Mouse (Mus musculus) heart, postnatal 25 days (tissue): ENCODE data around the gene Gins3. TPM values are rescaled to one million over a fixed set of nuclear protein-coding genes. Genes with fewer than 3 reads are reported as not detected.
"Not testable (repeated sequence)": the region's sequence is repeated elsewhere in the genome, so short reads cannot be mapped to it uniquely, and the experiment has no call there.

Experiments used
- DNase-seq: peaks from one replicate; pipeline ENCODE4 v3.0.0; 2022; ENCODE audit warnings: low spot score
- intact Hi-C: fragments of 180-260 bp; cut with DNase I; formaldehyde crosslinking; loops from one replicate; pipeline ENCODE4 v1.15.1; 2025
- total RNA-seq, 2 experiments: library from RNA; stranded (reverse); gene quantifications; 2 replicates each; pipeline ENCODE4 v1.2.3; 2021

Gene Gins3
- total RNA-seq, 2 experiments from 2014 or later = 0.88 to 1.3 TPM

DNA sequence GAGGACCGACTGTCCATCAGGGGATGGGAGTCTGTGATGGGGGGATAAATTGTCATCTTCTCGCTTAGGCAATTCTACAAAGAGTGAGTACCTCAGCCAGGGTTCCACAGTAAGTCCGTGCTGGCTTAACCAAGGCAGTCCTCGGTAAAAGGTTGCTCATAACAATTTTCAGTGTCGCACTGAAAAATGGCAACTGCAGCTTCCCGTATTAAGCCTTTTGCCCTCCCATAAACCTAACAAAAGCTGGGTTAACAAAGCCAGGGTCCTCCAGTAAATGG lies 749 bp downstream of the Gins3 start:
- DNase-seq = no peak
- intact Hi-C loops = no loop called here

DNA sequence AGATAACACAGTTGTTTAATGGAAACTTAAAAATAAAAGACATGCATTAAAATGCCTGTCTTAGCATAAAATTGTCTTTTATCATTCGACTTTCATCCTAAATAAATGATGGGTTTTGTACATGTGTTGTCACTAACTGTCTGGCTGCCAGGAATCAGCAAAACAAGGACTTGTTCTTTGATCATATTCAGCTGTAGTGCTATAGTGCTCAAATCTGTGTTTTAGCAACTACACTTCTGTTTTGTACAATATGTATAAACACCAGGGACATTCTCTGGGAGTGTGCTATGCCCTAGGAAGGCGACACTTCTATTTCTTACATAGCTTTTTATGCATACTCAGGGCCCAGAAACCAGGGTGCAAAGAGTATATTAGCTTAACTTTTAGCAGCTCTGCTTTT lies 11.7 kb downstream of the Gins3 start:
- no peak for DNase-seq
- intact Hi-C loops = no loop called here

DNA sequence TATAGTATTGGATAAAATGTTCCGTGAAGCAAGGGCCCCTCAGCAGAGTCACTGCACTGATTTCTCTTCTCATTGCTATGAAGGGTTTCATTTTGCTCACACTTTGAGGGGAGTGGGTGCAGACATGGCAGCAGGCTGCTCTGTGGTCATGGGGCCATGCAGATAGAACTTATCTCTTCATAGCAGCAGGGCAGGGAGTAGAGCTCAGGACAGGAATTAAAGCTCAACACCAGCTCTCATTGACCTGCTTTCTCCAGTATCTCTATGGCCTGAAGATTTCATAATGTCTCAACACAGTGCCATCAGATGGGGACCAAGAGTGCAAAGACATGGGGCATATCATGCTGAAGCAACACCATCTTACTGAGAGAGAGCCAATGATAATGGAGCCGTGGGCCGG lies 15.0 kb downstream of the Gins3 start:
- no peak for DNase-seq
- intact Hi-C loops = no loop called here

DNA sequence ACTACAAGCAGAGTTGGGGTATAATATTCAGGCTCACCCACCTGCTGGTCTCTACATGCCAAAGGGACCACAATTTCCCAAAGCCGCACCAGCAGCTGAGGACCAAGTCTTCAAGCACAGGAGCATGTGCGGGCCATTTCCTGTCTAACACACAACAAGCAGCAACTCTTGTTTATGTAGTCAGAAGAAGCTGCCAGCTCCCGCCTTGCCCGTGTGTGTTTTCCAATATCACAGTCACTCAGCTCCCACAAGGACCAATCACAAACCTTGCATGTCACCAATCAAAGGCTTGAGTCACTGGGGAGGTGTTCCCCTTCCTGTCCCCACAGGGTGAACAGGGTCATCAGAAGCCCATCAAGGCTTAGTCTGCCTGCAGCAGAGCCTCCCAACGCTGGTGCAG lies 20.1 kb downstream of the Gins3 start:
- intact Hi-C loops = no loop called here

DNA sequence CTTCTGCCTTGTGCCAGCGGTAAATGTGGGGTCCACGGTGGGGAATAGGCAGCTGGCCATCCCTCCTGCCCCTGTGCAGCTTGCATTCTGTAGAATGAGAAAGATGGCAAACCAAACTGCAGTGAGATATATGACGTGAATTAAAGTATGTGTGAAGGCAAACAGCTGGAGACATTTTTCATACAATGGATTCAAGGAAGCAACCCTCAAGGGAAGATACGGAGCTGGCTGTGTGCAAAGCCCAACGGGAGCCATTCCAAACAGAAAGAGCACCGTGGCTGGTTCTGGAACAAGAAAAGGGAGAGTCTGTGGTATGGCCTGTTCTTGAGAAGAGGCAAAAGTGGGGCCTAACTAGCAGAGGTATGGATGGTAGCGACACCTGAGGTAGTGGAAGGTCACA lies 22.6 kb downstream of the Gins3 start:
- intact Hi-C loops = no loop called here
- no peak for DNase-seq

More for the DNA sequence above, 20.1 kb downstream of the Gins3 start:
- DNase-seq = no peak

DNA sequence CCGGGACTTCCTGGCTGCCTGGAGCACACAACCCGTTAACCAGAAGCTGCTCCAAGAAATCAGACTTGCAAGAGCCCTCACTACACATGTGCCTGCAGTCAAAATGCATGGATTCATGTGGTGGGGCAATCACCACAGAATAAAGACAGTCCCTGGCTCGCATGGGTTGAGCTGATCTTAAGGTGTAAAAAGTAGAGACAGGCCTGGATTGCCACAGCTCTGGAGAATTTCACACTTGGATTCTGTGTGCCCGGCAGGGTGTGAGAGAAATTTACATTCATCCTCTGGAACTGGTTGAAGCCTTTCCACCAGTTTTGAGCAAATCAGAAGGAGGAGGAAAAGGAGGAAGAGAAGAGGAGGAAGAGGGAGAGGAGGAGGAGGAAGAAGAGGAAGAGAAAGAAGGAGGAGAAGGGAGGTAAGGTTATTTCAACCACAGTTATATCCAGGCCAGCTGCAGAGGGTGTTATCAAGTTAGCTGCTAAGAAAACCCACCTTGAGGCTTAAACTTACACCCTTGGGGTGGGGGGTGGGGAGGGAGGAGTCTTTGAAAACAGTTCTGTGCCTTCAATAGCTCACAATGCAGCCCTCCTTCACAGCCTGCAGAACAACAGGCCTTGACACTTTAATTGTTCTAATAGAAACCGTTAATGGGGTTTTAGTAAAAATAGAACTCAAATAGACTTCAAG lies 23.2 kb downstream of the Gins3 start:
- DNase-seq = no peak
- intact Hi-C loops = no loop called here

DNA sequence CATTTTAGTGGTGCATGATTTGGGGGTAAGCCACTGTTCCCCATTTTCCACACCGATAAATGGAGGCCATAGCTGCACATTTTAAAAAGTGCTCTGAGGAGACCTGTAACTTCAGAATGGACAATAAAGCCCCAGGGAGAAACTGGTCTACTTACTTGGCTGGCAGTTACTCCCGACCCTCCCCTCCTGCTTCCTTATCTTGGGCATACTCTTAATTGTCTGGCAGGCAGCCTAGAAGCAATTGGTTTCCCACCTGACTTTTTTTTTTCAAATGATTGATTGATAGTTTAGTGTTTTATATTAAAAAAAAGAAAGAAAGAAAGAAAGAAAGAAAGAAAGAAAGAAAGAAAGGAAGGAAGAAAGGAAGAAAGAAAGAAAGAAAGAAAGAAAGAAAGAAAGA lies 24.3 kb downstream of the Gins3 start:
- DNase-seq = no peak
- intact Hi-C loops = no loop called here

DNA sequence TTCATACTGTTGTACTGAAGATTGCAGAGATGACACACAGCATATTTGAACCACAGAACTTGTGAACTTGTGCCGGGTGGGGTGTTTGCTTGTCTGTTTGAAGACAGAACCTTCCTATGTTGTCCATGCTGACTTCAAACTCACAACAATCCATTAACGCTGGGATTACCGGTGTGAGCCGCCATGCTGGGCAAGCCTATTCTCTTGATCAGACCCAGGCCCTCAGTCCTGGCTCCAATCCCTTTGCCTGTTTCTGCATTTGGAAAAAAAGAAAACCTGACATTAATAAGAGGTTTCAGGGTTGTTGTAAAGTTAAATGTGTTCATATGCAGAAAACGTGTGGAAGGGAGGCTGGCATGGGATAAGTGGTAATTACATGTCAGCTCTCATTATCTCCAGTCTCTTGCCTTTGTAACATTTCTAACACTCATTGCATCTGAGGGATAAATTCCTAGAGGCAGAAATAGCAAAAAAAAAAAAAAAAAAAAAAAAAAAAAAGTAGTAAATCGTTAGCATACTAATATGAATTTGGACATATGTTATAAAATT lies 27.2 kb downstream of the Gins3 start:
- intact Hi-C loops = no loop called here
- DNase-seq = no peak

DNA sequence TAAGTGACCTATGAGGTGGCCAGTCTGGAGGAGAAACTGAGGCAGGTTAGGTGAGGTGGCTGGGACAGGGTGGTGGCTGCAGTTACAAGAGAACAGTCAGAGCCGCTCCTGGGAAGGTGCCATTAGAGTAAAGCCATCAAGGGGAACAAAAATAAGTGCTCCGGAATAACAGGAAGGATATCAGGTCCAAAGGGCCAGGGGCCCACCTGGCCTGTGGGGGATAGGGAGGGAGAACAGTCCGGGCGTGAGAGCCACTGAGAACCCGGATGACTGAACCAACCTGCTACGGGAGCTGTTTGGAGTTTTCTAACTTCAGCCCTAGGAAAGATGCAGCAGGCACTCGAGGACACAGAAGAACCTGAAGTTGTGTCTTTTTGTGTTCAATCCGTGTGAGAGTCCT lies 27.8 kb downstream of the Gins3 start:
- DNase-seq = no peak
- intact Hi-C loops = no loop called here

DNA sequence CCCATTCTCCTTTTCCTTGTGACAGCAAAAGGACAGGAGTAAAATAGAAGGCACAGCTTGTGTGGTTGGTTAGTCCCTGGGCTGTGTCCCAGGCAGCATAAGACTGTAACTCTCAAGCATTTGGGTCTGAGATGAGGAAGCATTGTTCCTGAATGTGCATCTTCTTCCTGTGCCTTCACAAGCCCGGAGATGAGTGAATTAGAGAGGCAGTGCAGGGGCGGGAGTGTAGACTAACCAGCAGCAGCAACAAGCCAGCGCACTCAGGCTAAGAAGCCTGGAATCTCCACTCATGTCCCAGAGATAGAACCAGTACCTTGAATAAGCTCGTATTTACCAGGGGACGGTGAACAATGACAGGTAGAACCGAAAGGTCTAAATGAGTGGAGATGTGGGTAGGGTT lies 28.3 kb downstream of the Gins3 start:
- no peak for DNase-seq
- intact Hi-C loops = no loop called here

DNA sequence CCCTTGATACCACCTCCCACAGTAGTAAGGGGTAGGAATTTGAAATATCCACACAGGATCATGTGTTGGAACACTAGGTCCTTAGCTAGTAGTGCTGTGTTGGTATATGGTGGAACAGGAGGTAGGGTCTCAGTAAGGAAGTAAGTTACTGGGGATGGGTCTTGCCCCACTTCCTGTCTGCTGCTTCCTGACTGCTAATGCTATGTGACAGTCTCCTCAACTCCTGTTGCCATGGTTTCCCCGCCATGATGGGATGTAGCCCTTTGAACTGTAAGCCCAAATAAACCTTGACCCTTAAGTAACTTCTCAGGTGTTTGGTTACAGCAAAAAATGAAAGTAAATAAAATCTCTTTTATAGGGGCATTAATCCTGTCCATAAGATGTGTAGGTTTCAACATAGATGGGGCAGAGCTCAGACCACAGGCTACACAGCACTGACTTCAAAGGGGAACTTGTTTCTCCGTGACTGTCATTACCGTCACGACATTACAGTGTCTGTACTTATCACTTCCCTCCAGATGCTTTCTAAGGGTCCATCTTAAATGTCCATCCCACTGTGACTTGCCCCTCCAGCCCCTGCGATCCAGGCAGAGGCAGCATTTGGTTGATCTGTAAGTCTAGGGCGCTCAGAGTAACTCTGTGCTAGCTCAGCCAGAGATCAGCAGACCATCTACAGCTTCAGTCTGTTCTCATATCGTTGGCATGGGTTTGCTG lies 29.8 kb downstream of the Gins3 start:
- no peak for DNase-seq
- intact Hi-C loops = no loop called here

DNA sequence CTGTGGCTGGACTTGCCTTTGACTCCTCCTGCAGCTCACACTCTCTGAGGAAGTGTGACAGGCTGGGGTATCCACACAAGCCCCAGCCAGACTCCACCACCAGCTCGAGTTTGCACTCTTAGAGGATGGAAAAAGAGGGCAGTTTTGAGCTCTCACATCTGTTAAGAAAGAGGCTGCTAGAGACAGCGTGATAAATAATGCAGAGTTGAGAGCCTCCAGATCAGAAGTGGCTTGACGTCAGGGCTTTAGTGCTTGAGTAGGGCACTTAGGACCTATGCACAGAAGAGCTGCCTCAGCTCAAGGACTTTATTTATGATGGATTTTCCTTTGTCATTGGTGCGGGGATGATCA lies 30.3 kb downstream of the Gins3 start:
- intact Hi-C loops = no loop called here
- no peak for DNase-seq

DNA sequence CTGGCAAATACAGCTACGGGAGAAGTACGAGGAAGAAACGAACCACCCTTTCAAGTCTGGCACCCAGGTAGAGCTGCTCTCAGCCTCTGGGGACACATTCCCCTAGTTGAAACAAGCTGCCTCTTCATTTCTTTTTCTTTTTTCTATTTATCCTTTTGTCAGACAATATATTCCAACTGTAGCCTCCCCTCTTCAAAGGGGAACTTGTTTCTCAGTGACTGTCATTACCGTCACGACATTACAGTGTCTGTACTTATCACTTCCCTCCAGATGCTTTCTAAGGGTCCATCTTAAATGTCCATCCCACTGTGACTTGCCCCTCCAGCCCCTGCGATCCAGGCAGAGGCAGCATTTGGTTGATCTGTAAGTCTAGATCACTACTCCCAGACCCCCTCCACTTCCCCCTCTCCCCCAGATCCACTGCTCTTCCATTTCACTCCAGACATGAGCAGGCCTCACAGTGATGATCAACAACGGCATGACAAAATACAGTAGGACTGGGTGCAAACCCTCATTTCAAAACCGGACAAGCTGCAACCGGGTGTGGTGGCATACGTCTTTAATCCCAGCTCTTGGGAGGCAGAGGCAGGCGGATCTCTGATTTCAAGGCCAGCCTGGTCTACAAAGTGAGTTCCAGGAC lies 32.7 kb downstream of the Gins3 start:
- intact Hi-C loops, DNase-seq: not testable (repeated sequence)

DNA sequence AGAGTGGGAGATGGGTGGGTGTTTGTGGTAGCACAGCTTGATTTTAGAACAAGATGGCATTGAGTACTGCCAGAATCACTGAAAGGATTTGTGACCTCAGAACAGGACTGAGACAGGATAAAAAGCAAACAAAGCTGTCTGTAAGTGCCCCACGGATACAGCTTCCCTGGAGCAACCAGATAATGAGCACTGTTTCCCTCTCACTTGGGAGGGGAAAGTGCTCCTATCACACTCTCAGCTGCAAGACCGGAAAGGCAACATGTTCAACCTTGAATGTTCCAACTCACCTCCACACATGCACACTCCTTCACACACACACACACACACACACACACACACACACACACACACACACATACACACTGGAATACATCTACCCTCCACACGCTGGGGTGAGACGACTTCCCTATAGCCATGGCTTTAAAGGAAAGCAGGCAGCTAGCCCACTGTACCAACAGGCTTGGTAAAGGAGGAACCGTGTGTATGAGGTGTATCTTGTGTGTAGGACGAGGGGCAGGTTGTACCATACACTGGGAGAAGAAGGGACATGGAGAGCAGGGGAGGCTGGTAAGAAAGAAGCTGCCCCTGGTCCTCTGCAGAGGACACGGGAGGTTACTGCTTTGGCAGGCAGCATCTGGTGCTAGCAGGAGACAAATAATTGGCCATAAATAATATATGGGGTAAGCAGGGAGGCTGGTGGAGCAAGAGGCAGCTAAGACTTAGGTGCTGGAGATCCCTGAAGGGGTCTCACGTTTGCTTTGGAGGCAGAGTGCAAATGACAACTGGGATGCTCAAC lies 35.1 kb downstream of the Gins3 start:
- no peak for DNase-seq
- intact Hi-C loops = no loop called here

DNA sequence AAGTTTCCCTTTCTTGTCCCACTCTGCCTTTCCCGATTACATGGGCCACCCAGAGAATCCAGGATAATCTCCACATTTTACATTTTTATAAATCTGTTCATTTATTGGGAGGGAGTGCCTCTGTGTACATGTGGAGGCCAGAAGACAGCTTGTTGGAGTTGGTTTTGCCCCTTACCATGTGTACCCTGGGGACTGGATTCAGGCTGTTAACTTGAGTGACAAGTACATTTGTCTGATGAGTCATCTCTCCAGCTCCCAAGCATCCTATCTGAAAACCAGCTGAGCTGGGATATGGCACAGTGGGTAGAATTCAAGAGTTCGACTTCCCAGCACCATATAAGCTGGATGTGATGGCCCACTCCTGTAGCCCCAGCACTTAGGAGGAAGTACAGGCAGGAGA lies 36.7 kb downstream of the Gins3 start:
- intact Hi-C loops = no loop called here
- no peak for DNase-seq

DNA sequence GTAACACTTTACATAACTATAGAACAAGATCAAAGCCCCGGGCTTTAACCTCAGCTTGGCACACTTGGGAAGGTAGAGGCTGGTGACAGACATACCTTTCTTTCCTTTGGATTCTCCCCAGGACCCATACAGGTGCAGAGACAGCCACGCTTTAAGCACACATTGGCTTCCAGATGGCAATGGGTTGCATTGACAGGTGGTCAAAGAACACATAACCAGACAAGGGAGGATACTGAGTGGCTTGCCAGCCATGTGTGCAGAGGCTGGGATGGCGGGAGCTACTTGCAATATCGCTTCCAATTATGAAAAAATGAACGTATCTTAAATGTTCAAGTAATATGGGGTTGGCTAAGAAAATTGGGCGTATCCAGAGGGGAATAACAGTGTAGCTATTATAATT lies 38.6 kb downstream of the Gins3 start:
- intact Hi-C loops = no loop called here
- DNase-seq = no peak

DNA sequence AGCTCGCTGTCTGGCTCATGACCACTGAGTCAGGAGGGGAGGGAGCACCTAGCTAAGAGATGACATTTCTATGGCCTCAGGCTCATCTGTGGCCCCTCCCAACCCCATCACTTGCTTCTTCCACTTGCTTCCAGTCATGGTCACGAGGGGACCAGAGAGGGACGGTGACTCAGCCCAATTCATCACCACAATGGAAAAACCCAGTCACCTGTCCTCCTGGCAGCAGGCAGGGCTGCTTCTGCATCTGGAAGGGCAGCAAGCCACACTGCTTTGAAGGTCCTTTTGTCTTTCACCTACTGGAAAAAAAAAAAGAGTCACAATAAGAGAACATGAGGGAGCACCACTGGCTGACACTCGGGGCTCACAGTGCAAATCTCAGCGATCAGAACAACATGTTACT lies 39.6 kb downstream of the Gins3 start:
- intact Hi-C loops = no loop called here
- no peak for DNase-seq

DNA sequence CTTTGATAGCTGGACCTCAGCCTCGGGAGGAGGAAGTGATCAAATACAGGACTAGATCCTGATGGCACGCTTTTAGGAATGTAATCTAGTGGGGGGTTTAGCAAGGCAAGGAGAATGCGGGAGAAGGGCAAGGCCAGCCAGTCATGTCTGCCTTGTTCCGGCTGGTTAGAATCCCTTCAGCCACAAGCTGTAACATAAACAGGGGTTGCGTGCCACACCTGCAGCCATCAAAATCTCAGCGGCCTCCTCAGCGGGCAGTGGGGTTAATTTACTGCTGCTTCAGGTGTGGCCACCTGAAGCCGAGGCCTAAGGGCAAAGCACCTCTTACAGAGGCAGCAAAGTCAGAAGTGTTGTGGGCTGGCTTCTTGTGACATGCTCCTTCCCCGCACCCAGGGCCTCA lies 43.4 kb downstream of the Gins3 start, which contains the start of gene Ndrg4:
Gene Ndrg4 (plus strand): TSS at position 350 of the 400 bp plus-strand sequence.
- no peak for DNase-seq
- intact Hi-C loops = no loop called here

DNA sequence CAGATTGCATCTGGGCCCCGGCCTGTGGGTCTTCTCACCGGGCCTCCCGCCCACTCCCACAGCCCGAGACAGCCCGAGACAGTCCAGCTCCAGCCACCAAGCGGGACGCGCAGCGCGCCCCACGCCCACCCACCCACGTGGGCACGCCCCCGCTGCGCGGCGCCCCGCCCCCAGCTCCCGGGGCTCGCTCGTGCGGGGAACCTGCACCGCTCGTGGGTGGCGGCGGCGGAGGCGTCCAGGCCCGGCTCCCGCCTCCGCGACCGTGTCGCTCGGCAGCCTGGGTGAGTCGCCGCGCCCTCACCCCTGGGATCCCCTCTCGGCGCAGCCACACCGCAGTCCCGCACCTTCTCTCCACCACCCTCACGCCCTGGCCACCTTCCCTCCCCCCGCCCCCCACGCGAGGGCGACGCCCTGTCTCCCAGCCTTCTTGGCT lies 44.4 kb downstream of the Gins3 start:
- no peak for DNase-seq
- intact Hi-C loops = no loop called here

DNA sequence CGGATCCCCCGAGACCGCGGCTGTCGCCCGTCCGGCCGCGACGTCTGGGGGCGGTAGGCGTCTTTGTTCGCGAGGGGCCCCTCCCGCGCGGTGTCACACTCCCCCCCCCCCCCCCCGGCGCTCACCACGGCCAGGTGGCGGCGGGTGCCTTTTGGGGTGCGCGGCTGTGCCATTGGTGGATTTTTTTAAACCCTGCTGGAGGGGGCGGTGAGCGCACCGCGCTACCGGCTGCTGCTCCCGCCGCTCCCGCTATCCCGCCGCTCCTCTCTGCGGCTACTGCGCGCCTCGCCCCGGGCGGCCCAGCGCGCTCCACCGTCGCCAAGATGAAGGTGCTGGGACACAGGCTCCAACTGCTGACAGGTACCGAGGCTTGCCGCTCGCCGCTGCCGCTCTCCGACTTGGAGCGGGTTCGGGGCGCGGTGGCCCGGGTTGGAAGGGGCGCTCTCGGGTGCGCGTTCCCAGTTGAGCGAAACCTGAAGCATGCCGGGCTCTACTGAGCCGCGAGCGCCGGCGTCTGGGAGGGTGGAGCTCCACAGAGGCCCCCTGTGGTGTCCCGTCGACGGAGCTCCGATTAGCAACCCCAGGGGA lies 44.9 kb downstream of the Gins3 start:
- no peak for DNase-seq
- intact Hi-C loops = no loop called here
